Mouse (Mus musculus) MEL (cell line): ENCODE measurements around the gene Vav3.

Experiments used
- CHD2 ChIP-seq: IDR thresholded peaks from 2 replicates; pipeline ENCODE4 v1.6.1; 2011; ENCODE audit warnings: low read length, improper control_type of control experiment
- CTCF ChIP-seq, 3 experiments: IDR thresholded peaks in 2 of 3; conservative IDR thresholded peaks in 1 of 3; 2 replicates each; pipeline ENCODE4 v1.5.1; 2011 to 2012; ENCODE audit warnings: low read length in 3 of 3, low read depth in 2 of 3, mild to moderate bottlenecking in 2 of 3, improper control_type of control experiment in 1 of 3, inconsistent platforms in 1 of 3, mixed read lengths in 1 of 3, moderate library complexity in 1 of 3; ENCODE audit not compliant: control insufficient read depth in 1 of 3, insufficient read depth in 1 of 3, poor library complexity in 1 of 3, severe bottlenecking in 1 of 3
- ELF1 ChIP-seq: IDR thresholded peaks from 2 replicates; pipeline ENCODE4 v1.6.1; 2014; ENCODE audit warnings: low read depth, mild to moderate bottlenecking, inconsistent platforms, low read length, improper control_type of control experiment, moderate library complexity
- EP300 ChIP-seq, 2 experiments: IDR thresholded peaks; 2 replicates each; pipeline ENCODE4 v1.6.1; 2011; ENCODE audit warnings: improper control_type of control experiment in 2 of 2, low read length in 2 of 2, low read depth in 1 of 2, mild to moderate bottlenecking in 1 of 2
- MYC ChIP-seq: IDR thresholded peaks from 2 replicates; pipeline ENCODE4 v1.6.1; 2011; ENCODE audit warnings: low read depth, mild to moderate bottlenecking, low read length, improper control_type of control experiment, moderate library complexity
- NELFE ChIP-seq: IDR thresholded peaks from 2 replicates; pipeline ENCODE4 v1.6.1; 2011; ENCODE audit warnings: low read depth, low read length, improper control_type of control experiment
- NRF1 ChIP-seq: IDR thresholded peaks from 2 replicates; pipeline ENCODE4 v1.6.1; 2014; ENCODE audit warnings: low read depth, mild to moderate bottlenecking, inconsistent platforms, low read length, improper control_type of control experiment, moderate library complexity; ENCODE audit not compliant: poor library complexity, insufficient read depth, severe bottlenecking
- POLR2A ChIP-seq, 2 experiments: IDR thresholded peaks; 2 replicates each; pipeline ENCODE4 v1.6.1; 2011 to 2012; ENCODE audit warnings: low read length in 2 of 2, mild to moderate bottlenecking in 2 of 2, control low read depth in 1 of 2, improper control_type of control experiment in 1 of 2, low read depth in 1 of 2, moderate library complexity in 1 of 2; ENCODE audit not compliant: control insufficient read depth in 1 of 2, insufficient read depth in 1 of 2, poor library complexity in 1 of 2
- SMC3 ChIP-seq: IDR thresholded peaks from 2 replicates; pipeline ENCODE4 v1.6.1; 2011; ENCODE audit warnings: low read depth, low read length, improper control_type of control experiment
- TBP ChIP-seq: IDR thresholded peaks from 2 replicates; pipeline ENCODE4 v1.8.0; 2011; ENCODE audit warnings: low read depth, low read length, improper control_type of control experiment

- TF ChIP-seq CTCF (IDR thresholded peaks at IDR 0.05 in 2 of 3, conservative IDR thresholded peaks at IDR 0.05 in 1 of 3; ENCODE audit: control insufficient read depth in 1 of 3, insufficient read depth in 1 of 3, low read depth in 2 of 3, low read length in 3 of 3, poor library complexity in 1 of 3, severe bottlenecking in 1 of 3): no peak
- no peak for TF ChIP-seq TBP
- no peak for TF ChIP-seq NELFE
- no peak for TF ChIP-seq POLR2A (IDR thresholded peaks at IDR 0.05; ENCODE audit: control insufficient read depth in 1 of 2, insufficient read depth in 1 of 2, low read depth in 1 of 2, low read length in 2 of 2, poor library complexity in 1 of 2)
- no peak for TF ChIP-seq CHD2
- no peak for TF ChIP-seq NRF1
- TF ChIP-seq ELF1: no peak
- TF ChIP-seq MYC: no peak
- TF ChIP-seq SMC3: no peak
- TF ChIP-seq EP300 (IDR thresholded peaks at IDR 0.05; ENCODE audit: low read depth in 1 of 2, low read length in 2 of 2): no peak
Measured at GRCm38 (mm10) chr3:109499861-109500456, 159.5 kb downstream of the Vav3 start.
